Mouse (Mus musculus) midbrain, embryonic 10.5 days (tissue): ENCODE results near the gene Sftpd. TPM values are rescaled to one million over a fixed set of nuclear protein-coding genes. Genes with fewer than 3 reads are reported as not detected.

Experiments
- DNase-seq: peaks from one replicate; pipeline ENCODE4 v3.0.0-alpha.2; 2017; ENCODE audit warnings: low spot score
- H3K27ac ChIP-seq: fragments of 300-500 bp; sonication (generic); replicated peaks from 2 replicates; pipeline ENCODE4 v1.5.1; 2016; ENCODE audit warnings: mild to moderate bottlenecking
- H3K27me3 ChIP-seq: fragments of 300-500 bp; sonication (generic); 2 replicates; pipeline ENCODE4 v1.6.1; 2016; ENCODE audit warnings: low read depth, mild to moderate bottlenecking; ENCODE audit not compliant: poor library complexity, severe bottlenecking
- H3K36me3 ChIP-seq: fragments of 300-500 bp; sonication (generic); 2 replicates; pipeline ENCODE4 v1.6.1; 2016; ENCODE audit warnings: mild to moderate bottlenecking, moderate library complexity
- H3K4me1 ChIP-seq: fragments of 300-500 bp; sonication (generic); 2 replicates; pipeline ENCODE4 v1.6.1; 2016
- H3K4me3 ChIP-seq: fragments of 300-500 bp; sonication (generic); 2 replicates; pipeline ENCODE4 v1.5.1; 2016; ENCODE audit warnings: mild to moderate bottlenecking, moderate library complexity
- H3K9me3 ChIP-seq: fragments of 300-500 bp; sonication (generic); replicated peaks from 2 replicates; pipeline ENCODE4 v1.6.1; 2016; ENCODE audit warnings: mild to moderate bottlenecking
- WGBS: fragments of 180-500 bp; shearing (Covaris S2); methylation state at CpG from one replicate; pipeline ENCODE4 v1.1.7; 2016; 5-methylcytosine and 5-hydroxymethylcytosine counted together
- polyA plus RNA-seq: library from polyadenylated mRNA; unstranded; fragments of >200 nt; fragmentation: Nextera tagmentation; extraction: Ambion mirVana; gene quantifications from 2 replicates; pipeline ENCODE4 v1.2.1, GENCODE M21; 2016

Sftpd gene
- not detected in 2 replicates for polyA plus RNA-seq

GRCm38 (mm10) chr14:41185059-41185821, at the start of gene Sftpd:
Gene Sftpd, minus strand, starts transcription at chr14:41185149.
- no peaks in the 10 kb centered on the region for H3K9me3 ChIP-seq
- no peaks in the 10 kb centered on the region for H3K36me3 ChIP-seq
- no peak within 1 kb of the TSS for H3K4me3 ChIP-seq
- H3K27me3 ChIP-seq = no peaks in the 10 kb centered on the region
- H3K27ac ChIP-seq = no peak within 1 kb of the TSS
- H3K4me1 ChIP-seq = no peaks in the 10 kb centered on the region
- DNase-seq = no peak
- WGBS = 82% methylated on average over 4 of the region's 4 CpGs

GRCm38 (mm10) chr14:41198037-41198730, 13.2 kb upstream of the Sftpd start:
- Histone ChIP-seq H3K4me1 (no peaks in the 10 kb centered on the region), H3K27ac (no peak overlapping the region), H3K36me3 (no peaks in the 10 kb centered on the region), H3K9me3 (0 out of 2 replicates have a peak, but pooled peaks cover 3% of the 10 kb centered on the region), H3K27me3 (no peaks in the 10 kb centered on the region), H3K4me3 (no peak overlapping the region)
- 74% methylated on average over 6 of the region's 6 CpGs for WGBS
- DNase-seq = no peak

- H3K4me3 ChIP-seq = no peak overlapping the region
- DNase-seq = no peak
- no peaks in the 10 kb centered on the region for H3K27me3 ChIP-seq
- WGBS = 81% methylated on average over 2 of the region's 2 CpGs
- H3K4me1 ChIP-seq = no peaks in the 10 kb centered on the region
- peaks cover 14% of the 10 kb centered on the region for H3K9me3 ChIP-seq
- no peak overlapping the region for H3K27ac ChIP-seq
- no peaks in the 10 kb centered on the region for H3K36me3 ChIP-seq
Measured at GRCm38 (mm10) chr14:41189496-41189895, 4.5 kb upstream of the Sftpd start.

- no peaks in the 10 kb centered on the region for H3K4me1 ChIP-seq
- no peak for DNase-seq
- 70% methylated on average over 1 of the region's 1 CpGs for WGBS
- H3K4me3 ChIP-seq = no peak overlapping the region
- no peaks in the 10 kb centered on the region for H3K9me3 ChIP-seq
- H3K27ac ChIP-seq = no peak overlapping the region
- no peaks in the 10 kb centered on the region for H3K27me3 ChIP-seq
- no peaks in the 10 kb centered on the region for H3K36me3 ChIP-seq
Measured at GRCm38 (mm10) chr14:41174802-41175201, 10.1 kb downstream of the Sftpd start.

GRCm38 (mm10) chr14:41170514-41170913, 14.4 kb downstream of the Sftpd start:
- WGBS = 94% methylated on average over 2 of the region's 2 CpGs
- Histone ChIP-seq H3K27ac (no peak overlapping the region), H3K4me3 (no peak overlapping the region), H3K9me3 (no peaks in the 10 kb centered on the region), H3K36me3 (no peaks in the 10 kb centered on the region), H3K27me3 (no peaks in the 10 kb centered on the region), H3K4me1 (no peaks in the 10 kb centered on the region)
- DNase-seq = no peak

GRCm38 (mm10) chr14:41168567-41168966, 16.4 kb downstream of the Sftpd start:
- WGBS = 94% methylated on average over 1 of the region's 1 CpGs
- DNase-seq = no peak
- H3K36me3 ChIP-seq = no peaks in the 10 kb centered on the region
- H3K4me3 ChIP-seq = no peak overlapping the region
- H3K4me1 ChIP-seq = no peaks in the 10 kb centered on the region
- H3K27me3 ChIP-seq = no peaks in the 10 kb centered on the region
- no peak overlapping the region for H3K27ac ChIP-seq
- no peaks in the 10 kb centered on the region for H3K9me3 ChIP-seq

DNA sequence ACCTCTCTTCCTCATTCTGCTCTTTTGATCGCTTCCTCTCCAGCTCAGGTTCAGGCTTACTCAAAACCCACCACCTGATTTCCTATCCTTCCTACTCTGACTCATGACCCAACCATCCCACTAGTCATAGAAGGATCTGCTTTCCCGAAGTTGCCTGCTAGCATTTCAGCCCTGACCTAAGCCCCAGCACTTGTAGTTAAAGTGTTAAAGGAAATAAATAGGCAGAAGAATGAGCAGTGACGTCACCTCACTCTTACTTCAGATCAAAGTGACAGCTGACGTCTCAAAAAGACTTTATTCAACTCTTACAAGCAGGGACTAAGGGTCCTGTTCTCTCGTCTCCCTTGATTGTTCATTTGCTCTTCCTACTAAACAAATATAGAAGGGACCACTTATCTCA, 17.7 kb downstream of the Sftpd start:
- Histone ChIP-seq H3K4me1 (no peaks in the 10 kb centered on the region), H3K27ac (no peak overlapping the region), H3K4me3 (no peak overlapping the region), H3K36me3 (no peaks in the 10 kb centered on the region), H3K9me3 (no peaks in the 10 kb centered on the region), H3K27me3 (no peaks in the 10 kb centered on the region)
- DNase-seq = no peak
- 71% methylated on average over 5 of the region's 5 CpGs for WGBS

- Histone ChIP-seq H3K4me1 (peaks cover 5% of the 10 kb centered on the region; the same call in 1 of the 2 replicates), H3K36me3 (no peaks in the 10 kb centered on the region), H3K27me3 (no peaks in the 10 kb centered on the region), H3K27ac (no peak overlapping the region), H3K9me3 (no peaks in the 10 kb centered on the region), H3K4me3 (no peak overlapping the region)
- peak; percentile 34 for DNase-seq
- 37% methylated on average over 2 of the region's 2 CpGs for WGBS
Measured at GRCm38 (mm10) chr14:41162663-41163062, 22.3 kb downstream of the Sftpd start.

DNA sequence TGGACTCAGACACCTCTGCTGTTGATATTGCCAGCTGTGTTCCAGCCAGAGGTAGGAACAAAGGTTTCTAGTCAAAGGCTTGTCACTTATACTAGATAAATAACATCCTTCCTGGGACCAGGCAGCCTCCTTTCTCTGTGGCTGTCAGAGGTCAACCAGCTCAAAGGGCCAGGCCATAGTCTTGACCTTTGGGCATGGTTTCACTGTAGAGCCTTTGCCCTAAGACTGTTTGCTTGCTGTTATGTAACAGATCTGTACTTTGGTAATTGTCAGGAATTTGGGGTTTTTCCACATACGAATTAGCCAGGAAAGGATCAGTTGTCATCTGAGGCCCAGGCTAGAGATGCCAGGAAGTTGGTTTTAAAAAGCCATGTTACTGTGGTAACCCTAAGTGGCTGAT, 24.2 kb downstream of the Sftpd start:
- WGBS = 57% methylated on average over 1 of the region's 1 CpGs
- H3K9me3 ChIP-seq = no peaks in the 10 kb centered on the region
- H3K4me3 ChIP-seq = no peak overlapping the region
- no peak overlapping the region for H3K27ac ChIP-seq
- DNase-seq = peak; percentile 14
- H3K4me1 ChIP-seq = peaks cover 5% of the 10 kb centered on the region; the same call in 1 of the 2 replicates
- no peaks in the 10 kb centered on the region for H3K27me3 ChIP-seq
- H3K36me3 ChIP-seq = no peaks in the 10 kb centered on the region

DNA sequence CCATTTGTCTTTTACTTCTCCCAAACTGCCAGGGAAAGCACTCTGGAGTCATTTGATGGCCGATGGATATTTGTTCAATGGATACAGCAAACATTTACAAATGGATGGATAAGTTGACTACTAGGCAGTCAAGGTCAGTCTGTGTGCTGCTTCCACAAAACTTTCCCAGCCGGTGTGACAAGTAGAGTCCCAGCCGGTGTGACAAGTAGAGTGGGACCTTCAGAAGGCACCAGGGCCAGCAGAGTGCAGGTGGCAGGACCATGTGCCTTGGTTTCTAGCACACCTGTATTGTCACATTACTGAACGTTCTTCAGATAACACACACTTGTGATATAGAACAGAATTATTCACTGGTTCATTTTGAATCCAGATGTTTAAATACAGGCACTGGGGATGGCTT, 24.9 kb downstream of the Sftpd start:
- H3K27me3 ChIP-seq = no peaks in the 10 kb centered on the region
- no peaks in the 10 kb centered on the region for H3K36me3 ChIP-seq
- no peak for DNase-seq
- WGBS = 86% methylated on average over 4 of the region's 4 CpGs
- no peak overlapping the region for H3K4me3 ChIP-seq
- no peak overlapping the region for H3K27ac ChIP-seq
- peaks cover 5% of the 10 kb centered on the region; the same call in 1 of the 2 replicates for H3K4me1 ChIP-seq
- no peaks in the 10 kb centered on the region for H3K9me3 ChIP-seq

- no peak within 1 kb of the TSS for H3K27ac ChIP-seq
- WGBS = 86% methylated on average over 7 of the region's 7 CpGs
- no peaks in the 10 kb centered on the region for H3K27me3 ChIP-seq
- H3K9me3 ChIP-seq = no peaks in the 10 kb centered on the region
- DNase-seq = no peak
- no peaks in the 10 kb centered on the region for H3K4me1 ChIP-seq
- H3K4me3 ChIP-seq = no peak within 1 kb of the TSS
- no peaks in the 10 kb centered on the region for H3K36me3 ChIP-seq
Measured at GRCm38 (mm10) chr14:41151220-41151898, 33.6 kb downstream of the Sftpd start, which contains the start of gene Mbl1. Gene Mbl1, plus strand, starts transcription at chr14:41151458.

- Histone ChIP-seq H3K36me3 (no peaks in the 10 kb centered on the region), H3K4me3 (no peak overlapping the region), H3K27me3 (no peaks in the 10 kb centered on the region), H3K4me1 (no peaks in the 10 kb centered on the region), H3K27ac (no peak overlapping the region), H3K9me3 (no peaks in the 10 kb centered on the region)
- no peak for DNase-seq
- 86% methylated on average over 2 of the region's 2 CpGs for WGBS
Measured at GRCm38 (mm10) chr14:41147356-41147755, 37.6 kb downstream of the Sftpd start.

DNA sequence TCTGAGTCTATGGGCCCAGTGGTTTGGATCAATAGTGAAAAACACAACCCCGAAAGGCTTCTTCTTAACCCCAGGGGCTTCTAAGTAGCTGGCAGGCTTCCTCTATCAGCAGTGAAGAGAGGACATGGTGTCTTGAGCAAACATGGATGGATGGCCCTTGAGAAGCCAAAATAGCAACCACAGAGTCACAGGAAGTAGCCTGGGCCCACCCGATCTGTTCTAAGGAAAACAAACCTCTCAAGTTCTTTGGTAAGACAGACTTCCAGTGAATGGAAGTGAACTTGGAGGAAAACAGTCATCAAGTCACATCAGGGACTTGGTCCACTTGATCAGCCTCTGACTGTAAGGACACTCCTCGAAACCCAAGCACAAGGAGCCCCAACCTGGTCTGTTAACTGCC, 38.0 kb downstream of the Sftpd start:
- H3K36me3 ChIP-seq = no peaks in the 10 kb centered on the region
- H3K27me3 ChIP-seq = no peaks in the 10 kb centered on the region
- 84% methylated on average over 3 of the region's 3 CpGs for WGBS
- no peak overlapping the region for H3K27ac ChIP-seq
- H3K9me3 ChIP-seq = no peaks in the 10 kb centered on the region
- DNase-seq = no peak
- no peaks in the 10 kb centered on the region for H3K4me1 ChIP-seq
- H3K4me3 ChIP-seq = no peak overlapping the region
